Mouse (Mus musculus) activated CD4-positive, CD25-positive, alpha-beta regulatory T cell, adult 9 weeks (primary cell): Measurements from ENCODE around the gene Olfr958. TPM values are rescaled to one million over a fixed set of nuclear protein-coding genes. Genes with fewer than 3 reads are reported as not detected.

Experiments
- polyA plus RNA-seq: library from polyadenylated mRNA; unstranded; fragments of 100-300 nt; shearing (Covaris generic); gene quantifications from one replicate; pipeline ENCODE4 v1.2.1, GENCODE M21; 2017

The Olfr958 gene
- not detected for polyA plus RNA-seq

DNA sequence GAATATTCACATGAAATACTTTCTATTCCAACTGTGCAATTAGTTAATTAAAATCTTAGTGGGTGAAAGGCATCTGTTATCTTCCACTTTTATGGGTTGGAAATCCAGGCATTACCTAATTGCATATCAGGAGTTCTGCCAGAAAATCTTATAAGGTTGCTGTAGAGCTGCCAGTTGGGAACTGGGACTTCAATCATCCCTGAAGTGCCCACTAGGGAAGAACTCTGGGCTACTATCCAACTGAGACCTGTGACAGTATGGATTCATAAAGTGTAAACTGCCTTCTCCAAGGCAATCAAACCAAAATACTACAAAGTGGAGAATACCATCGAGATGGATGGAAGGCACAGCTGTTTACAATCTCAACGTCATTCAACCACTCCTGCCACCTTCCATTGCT, at the start of gene Olfr958:
TSS of gene Olfr958 (minus strand) at position 109 of the 400 bp plus-strand sequence.

DNA sequence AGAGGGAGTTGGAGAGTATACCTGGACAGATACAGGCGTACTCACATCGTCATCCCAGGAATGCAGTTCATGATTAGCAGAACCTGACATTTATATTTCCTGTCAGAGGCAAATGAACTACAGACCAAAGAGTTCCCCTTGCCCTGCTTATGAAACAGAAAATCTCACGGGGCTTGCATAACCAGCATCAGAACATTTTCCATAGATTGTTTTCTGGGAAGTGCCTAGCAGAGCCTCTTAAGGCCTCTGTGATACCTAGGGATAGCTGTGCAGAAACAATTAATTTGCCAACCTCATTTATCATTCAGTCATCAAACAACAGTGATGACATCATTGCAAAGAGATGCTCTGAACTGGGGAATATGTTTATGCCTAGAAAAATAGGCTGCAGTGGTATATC, 21.6 kb upstream of the Olfr958 start, which contains the start of gene Olfr959:
TSS of gene Olfr959 (minus strand) at position 101 of the 400 bp plus-strand sequence.

DNA sequence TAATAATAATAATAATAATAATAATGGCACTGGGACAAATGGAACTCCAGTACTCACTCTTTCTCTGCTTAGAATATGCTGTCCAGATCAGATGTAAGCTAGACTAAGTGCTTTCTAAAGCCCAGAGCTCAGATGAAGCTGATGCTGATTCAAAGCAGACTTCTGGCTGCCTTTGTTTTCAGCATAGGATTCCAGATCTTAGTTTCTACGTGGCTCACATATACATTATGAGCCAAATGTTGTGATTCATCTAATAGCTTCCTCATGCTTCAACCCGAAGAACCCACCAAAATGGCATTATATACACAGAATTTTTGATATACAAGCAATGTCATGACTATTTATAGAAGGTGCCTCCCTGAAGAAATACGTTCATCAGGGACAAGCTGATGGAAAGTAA, 38.3 kb downstream of the Olfr958 start, which contains the start of gene Olfr957:
TSS of gene Olfr957 (minus strand) at position 279 of the 400 bp plus-strand sequence.

Other genes starting within 250 kb of the Olfr958 start
- gene Olfr948, start 228.0 kb downstream of the Olfr958 start, polyA plus RNA-seq, result not detected
- not detected for gene Olfr951, start 166.6 kb downstream of the Olfr958 start, polyA plus RNA-seq
- not detected for gene Olfr952, start 126.9 kb downstream of the Olfr958 start, polyA plus RNA-seq
- not detected for gene Olfr954, start 97.4 kb downstream of the Olfr958 start, polyA plus RNA-seq
- gene Olfr955, start 82.1 kb downstream of the Olfr958 start, polyA plus RNA-seq, result not detected
- gene Olfr44, start 60.1 kb downstream of the Olfr958 start, polyA plus RNA-seq, result not detected
- not detected for gene Olfr957, start 38.2 kb downstream of the Olfr958 start, polyA plus RNA-seq
- not detected for gene Olfr959, start 21.5 kb upstream of the Olfr958 start, polyA plus RNA-seq
- not detected for gene AW551984, start 50.3 kb upstream of the Olfr958 start, polyA plus RNA-seq
- not detected for gene Olfr148, start 56.6 kb upstream of the Olfr958 start, polyA plus RNA-seq
- not detected for gene Olfr960, start 67.3 kb upstream of the Olfr958 start, polyA plus RNA-seq
- not detected for gene Olfr961, start 91.0 kb upstream of the Olfr958 start, polyA plus RNA-seq
- not detected for gene Olfr963, start 113.2 kb upstream of the Olfr958 start, polyA plus RNA-seq
- gene Olfr149, start 153.1 kb upstream of the Olfr958 start, polyA plus RNA-seq, result not detected
- gene Olfr965, start 157.3 kb upstream of the Olfr958 start, polyA plus RNA-seq, result not detected
- not detected for gene Olfr150, start 176.9 kb upstream of the Olfr958 start, polyA plus RNA-seq
- gene Olfr967, start 192.2 kb upstream of the Olfr958 start, polyA plus RNA-seq, result not detected
- not detected for gene Olfr968, start 229.2 kb upstream of the Olfr958 start, polyA plus RNA-seq
- not detected for gene Olfr969, start 236.9 kb upstream of the Olfr958 start, polyA plus RNA-seq